Mouse (Mus musculus): ENCODE measurements at regions not wholly inside any gene's neighbourhood (a gene's known extent, or its start where the extent isn't known, plus 50 kb on each side); places are given as distances from the start of the nearest gene placed in this dataset.
A peak's percentile ranks its signal among the peaks of the same experiment; 100 is the strongest.

DNA sequence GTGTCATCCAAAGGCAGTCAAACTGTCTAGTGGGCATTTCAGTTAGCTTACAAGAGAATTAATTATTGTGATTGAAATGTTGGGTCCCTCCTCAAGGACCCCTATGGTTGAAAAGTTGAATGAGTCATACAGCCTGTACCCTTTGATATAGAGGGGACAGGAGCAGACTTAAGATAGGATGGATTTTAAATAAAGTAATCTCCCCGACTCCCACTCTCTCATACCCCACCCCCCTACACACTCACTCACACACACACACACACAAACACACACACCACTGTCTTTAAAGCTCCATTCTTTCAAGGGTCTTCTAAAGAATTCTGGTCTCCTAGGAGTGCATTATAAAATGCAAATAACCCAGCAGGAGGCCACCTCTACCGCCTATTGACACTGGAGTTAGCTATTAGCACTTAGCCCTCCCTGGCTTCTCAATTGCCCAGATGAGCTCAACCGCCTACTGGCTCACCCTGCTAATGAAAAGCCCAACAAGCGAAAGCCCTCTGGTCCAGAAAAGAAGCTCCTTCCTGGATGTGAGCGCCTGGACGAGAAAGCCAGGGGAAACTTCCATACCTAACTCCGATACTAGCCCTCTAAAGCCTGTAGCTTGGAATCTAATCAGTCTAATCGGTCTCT is 236.3 kb upstream of the Rgma start:
- DNase-seq (ENCODE audit: low spot score), result peak; percentile 6

DNA sequence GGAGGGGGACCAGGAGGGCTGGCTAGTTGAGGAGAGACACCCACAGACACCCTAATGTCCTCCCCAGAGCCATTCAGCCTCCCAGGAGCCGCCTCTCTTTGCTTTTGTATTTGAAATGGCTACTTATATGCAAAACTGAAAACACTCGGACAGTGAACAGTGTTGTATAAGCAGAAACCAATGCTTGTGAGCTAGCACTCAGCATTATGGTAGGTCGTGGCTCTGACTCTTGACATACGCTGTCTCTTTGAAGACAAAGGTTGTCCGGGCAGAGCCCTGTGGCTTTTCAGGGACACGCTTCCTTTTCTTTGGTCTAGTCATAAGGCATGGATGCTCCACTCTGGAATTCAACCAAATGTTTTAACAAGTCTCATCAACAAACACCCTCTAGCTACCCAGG is 235.4 kb upstream of the Rgma start:
- DNase-seq (ENCODE audit: low spot score), result no peak

DNA sequence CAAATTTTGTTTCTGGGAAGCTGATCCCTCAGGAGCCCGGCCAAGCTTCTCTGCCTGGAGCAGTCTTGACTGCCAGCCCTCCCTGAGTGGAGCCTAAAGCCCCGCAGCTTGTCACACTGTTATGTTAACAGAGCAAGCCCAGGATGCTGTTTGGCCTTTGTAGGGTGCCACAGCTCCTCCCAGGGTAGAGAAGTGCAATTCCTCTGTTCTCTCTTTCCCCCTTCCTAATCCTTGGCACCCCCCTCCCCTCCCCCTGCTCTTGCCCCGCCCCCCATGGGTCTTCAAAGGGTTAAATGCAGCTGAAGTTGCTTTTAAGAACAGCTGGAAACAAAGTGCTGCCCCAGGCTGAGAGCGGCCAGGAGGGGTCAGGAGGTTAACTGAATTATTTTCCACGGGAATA is 234.1 kb upstream of the Rgma start:
- DNase-seq (ENCODE audit: low spot score), result no peak

DNA sequence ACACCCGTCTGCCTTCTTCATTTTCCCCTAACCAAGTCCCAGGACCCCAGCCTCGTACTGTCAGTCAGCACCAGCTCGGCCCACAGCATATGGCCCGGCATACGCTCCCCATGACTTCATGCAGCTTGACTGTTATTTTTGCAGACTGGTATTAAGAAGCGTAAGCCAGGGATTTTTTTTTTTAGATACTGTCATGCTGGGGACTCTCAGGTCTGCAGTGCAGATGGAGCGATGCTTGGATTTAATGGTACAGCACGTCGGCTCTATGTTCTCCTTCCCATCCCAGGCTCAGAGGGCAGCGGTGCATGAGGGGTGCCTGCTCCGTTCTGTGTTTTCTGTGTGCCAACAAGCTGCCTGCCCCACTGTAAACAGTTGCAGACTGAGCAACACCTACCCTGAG is 231.4 kb upstream of the Rgma start:
- no peak for DNase-seq (ENCODE audit: low spot score)

DNA sequence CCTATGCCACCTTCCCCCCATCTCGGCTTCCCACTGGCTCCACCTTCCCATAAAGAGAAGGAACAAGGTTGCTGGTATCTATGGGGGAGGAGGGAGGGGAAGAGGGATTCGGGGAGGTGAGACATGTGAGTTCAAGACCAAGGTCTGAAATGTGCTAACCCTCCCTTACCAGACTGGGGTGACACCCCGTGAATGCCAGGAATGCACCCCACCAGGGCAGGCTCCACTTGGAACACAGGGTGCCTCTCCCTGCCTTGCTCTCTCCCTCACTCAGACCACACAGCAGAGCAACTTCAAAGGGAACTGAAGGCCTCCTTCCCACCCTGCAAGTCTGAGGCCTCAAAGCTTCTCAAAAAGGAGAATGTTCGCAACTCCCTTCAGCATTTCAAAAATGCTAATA is 230.5 kb upstream of the Rgma start:
- no peak for DNase-seq (ENCODE audit: low spot score)

DNA sequence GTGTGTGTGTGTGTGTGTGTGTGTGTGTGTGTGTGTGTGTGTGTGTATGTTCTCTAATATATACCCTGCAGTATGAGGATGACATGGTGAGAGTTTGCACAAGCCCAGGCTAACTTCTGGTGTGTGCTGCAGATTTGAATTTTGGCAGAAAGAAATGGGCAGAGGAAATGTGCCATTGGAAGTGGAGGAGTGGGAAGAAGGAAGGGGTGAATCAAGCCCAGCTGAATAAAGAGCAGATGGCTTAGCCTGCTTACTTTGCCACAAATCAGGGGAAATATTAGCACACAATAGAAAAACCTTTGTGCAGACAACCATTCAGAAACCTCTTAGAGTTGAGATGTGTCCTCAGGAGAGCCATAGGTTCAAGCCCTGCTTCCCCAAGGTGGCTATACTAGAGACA is 228.1 kb upstream of the Rgma start:
- no peak for DNase-seq (ENCODE audit: low spot score)

DNA sequence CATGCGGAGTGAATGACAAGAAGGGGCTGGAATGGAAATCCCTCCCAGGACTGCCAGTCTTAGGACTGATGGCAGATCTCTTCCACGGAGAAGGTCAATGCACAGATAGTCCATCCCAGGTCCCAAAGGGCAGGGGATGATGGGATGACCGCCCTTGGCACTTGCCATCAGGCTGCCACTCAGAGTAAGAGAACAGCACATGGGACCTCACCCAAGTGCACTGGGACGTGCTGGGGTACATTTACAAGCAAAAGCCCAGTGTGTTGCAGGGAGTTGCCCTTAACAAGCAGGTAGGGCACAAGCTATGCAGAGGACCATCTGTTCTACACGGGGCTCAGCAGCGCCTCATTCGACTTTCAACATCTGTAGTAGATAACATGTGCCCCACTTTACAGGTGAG is 224.9 kb upstream of the Rgma start:
- DNase-seq (ENCODE audit: low spot score), result no peak

DNA sequence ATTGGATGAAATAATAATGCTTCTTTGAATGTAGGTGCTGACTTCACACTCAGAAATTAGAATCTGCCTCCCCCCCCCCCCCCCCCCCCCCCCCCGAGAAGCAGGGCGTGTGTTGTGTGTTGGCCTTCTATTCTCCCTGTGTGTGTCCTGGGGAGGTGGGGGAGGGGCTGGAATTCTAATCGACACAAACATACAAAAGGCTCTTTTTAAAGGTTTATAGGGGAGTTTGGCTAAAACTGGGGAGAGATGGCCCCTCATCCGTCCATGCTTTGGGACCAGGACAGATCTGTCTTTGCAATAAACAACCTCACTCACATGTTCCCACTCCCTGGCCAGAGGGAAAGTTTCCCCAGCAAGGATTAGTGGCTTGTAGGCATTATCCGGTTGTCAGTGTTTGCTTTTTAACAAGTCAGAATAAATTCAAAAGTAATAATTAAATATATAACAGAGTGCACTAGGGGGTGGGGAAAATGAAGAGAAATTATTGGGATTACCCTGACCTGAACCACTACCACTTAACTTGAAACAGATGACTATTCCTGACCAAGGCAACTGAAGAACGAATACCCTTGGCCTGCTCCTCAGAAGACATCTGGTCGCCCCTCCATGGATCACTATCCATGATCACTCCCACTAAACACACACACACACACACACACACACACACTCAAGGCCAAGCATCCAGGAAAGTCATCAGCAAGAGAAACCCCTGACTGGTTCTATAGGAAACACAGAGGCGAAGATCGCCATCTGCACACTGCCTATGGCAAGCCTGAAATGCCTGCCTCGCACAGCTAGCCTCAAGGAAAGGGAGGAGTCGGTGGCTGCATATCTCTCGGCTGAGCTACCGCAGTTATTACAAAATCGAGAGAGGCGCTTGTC is 223.5 kb upstream of the Rgma start:
- DNase-seq (ENCODE audit: low spot score), result no peak

DNA sequence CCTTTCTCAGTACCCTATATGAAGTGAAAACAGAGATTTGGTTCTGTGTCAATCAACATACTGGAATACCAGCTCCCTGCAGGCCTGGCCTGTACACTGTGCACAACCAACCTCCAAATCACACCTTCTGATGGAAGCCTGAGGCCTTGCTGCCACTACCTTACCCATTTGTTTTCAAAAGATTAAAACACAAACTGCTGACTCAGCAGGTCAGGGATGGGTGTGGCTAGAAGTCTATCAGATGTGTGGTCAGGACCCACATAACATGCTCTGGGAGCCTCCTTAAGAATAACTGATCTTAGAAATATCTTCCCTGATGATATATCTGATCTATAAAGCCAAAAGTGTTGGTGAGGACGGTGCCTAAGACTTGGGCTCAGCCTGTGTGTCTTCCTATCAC is 221.6 kb upstream of the Rgma start:
- DNase-seq (ENCODE audit: low spot score), result no peak

DNA sequence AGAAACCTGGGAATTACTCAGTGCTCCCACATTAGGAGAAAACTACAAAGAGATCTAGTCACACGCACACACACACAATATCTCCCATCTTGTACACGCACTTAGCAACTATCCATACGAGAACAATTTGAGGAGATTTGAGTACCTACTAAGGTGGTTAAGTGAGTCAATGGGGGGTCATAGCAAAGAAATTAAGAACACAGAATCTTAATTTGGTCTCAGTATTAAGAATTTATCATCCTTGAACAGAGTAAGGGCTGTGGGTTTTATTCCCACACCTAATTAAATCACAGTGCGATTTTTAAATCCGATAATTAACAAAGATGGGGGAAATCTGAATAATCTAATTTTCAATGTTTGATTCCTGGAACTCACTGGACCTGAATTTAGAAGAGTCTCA is 216.5 kb upstream of the Rgma start:
- no peak for DNase-seq (ENCODE audit: low spot score)

DNA sequence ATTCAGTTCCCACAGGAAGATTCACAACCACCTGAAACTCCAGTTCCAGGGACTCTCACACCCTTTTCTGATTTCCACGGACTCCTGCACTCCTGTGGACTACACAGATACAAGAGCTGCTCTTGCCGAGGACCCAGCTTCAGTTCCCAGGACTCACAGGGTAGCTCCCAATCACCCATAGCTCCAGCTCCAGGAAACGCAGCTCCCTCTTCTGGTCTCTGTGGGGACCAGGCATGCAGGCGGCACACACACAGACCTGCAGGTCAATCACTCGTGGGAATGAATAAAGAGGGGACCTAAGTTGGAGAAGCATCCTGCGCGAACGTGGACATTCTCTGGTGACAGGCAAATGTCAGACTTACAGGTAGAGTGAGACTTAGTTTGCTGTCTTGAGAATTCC is 214.3 kb upstream of the Rgma start:
- DNase-seq (ENCODE audit: low spot score), result no peak

DNA sequence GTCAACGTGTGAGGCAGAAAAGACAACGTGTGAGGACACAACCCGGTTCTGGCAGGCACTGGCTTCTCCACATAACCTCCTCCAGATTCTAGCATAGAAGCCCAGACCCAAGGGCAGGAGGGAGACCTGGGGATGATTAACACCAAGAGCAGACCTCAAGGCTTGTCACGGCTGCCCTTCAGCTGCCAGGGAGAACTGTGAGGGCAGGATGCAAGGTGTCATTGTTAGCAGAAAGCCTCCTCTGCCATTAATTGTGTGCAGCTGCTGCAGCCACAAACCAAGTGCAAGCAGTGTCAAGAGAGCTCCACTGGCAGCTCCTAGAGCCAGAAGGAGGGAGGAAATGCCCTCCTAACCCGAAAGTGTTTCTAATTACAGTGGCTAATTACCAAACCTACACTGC is 211.6 kb upstream of the Rgma start:
- no peak for DNase-seq (ENCODE audit: low spot score)

DNA sequence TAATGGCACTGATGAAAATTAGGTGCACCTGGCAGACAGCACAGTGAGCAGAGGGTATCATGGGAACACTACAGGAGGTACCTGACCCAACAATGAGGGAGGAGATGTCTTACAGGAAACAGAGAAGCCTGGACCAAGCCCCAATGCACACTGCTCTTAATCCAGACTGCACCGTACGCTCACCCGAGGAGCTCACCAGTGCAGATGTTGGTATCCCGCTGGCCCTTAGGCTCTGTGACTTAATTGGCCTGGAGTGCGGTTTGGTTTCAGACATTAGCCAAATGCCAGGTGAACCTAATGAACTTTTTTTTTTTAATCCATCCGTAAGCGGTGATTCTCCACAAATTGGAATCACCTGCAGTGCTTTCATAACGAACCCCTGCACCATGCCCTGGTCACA is 209.8 kb upstream of the Rgma start:
- no peak for DNase-seq (ENCODE audit: low spot score)

DNA sequence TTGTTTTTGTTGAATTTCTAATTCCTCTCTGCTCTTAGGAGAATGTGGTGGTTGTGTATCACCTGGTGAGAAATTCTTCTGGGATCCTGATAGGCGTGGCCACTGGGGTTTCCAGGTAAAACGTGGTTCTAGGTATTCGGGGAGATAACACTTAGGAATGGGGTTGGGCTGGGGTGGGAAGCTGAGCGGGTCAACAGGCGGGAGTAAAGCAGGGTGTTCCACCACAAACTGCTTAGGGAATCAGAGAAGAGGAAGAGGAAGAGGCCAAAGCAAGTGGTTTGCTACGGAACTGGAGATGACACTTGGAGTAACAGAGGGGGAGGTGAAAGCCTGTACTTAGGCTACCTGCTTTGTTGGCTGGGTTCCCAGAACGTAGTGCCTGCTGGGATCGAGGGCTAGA is 205.9 kb upstream of the Rgma start:
- DNase-seq (ENCODE audit: low spot score), result no peak

DNA sequence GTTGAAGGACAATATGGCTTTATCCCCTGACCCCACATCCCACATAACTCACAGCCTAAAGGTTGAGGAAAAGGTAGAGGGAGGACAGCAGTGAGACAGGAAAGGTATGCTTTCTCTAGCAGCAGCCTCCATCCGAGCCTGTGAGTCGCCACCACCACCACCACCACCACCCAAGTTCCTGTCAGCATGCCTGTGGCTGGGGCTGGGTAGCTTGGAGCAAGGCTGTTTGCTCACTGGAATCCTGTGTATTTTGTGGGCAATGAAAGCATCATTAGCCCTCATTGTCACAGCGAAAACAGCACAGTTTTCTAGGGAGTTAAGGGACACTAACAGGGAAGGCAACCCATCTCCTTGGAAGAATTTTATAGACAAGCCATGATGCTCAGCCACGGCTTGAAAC is 202.7 kb upstream of the Rgma start:
- no peak for DNase-seq (ENCODE audit: low spot score)

DNA sequence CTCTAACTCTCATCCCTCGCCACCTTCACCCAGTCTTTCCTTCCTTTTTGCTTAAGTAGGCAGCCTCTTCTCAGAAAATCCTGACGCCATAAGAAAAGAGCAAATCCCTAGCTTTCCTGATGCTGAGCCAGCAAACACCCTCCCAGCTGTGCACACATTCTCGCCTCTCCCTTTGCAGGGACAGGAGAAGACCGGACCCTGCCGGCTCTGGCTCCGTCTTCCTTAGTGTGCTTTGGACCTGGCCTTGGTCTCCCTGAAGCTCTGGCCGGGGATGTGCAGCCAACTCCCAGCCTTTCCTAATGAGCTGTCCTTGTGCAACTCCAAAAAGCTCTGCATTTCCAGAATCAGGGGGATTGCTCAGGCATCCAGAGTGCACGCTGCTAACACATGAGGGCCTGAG is 191.5 kb upstream of the Rgma start:
- no peak for DNase-seq (ENCODE audit: low spot score)

DNA sequence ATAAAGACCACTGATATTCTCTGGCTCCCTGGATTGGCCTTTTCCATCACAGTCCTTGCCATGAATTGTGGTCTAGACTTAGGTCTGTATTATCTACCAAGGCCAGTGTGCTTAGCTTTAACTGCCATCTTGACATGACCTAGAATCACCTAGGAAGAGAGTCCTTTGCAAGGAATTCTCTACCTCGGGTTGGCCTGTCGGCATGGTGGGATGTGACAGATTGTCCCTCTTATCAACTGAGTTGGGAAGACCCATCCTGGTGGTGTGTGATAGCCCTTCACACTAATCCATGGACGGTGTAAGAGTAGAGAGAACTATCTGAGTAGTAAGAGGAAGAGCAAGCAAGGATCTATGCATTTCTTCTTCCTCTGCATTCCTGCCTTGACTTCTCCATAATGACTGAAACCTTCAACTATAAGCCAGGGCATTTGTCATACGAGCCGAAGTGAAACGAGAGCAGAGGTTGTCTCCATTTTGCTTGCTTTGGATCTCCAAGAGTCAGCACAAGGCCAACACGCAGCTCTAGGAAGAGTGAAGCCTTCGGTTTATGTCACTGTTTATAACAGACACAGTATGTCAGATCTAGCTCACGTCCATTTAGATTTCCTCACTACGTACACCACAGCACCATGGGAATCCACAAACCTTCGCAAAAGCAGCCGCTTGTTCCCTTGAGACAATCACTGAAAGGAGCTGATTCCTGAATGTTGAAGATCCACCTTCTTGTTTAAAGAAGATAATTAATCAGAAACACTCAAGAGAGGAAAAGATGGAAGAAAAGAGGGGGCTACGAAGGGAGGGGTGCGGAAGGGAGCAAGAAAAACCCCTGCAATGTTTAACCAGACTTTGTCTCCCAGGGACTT is 190.9 kb upstream of the Rgma start:
- DNase-seq (ENCODE audit: low spot score), result no peak

DNA sequence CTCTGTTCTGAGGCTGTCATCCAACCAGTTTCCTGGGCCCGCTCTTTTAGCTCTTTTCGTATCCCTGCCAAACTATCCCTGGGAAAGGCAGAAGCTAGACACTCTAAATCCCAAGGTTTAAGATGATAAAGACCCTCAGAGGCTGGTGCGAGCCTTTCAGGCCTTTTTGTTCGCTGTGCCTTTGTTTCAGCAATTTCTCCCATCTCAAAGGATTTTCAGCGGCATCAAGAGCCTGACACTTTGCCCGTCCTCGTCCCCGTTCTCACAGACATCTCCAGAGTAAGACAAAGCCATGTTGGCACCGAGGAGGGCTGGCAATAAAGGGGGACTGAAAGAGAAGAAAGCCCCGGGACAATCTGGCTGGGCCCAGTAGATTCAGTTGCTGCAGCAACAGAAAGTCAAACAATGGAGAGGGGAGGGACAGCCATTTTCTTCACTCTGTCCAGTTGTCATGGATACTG is 190.2 kb upstream of the Rgma start:
- DNase-seq (ENCODE audit: low spot score), result no peak

DNA sequence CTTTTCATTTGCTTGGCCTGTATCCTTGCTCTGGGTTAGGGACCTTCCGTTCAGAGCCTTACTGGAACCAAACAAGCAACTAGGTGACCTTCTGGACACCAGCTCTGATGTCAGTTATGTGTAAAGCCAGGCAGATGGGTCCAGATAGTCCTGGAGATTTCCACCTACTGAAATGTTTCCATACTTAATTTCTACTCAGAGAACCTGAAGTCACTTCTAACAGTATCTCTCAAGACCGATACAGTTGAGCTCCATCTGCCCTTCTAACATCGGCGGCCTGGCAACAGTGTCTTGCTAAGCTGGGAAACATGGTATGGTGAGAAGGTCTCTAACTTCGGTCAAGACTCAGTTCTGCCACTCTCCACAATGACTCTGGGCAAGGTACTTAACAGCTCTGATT is 189.7 kb upstream of the Rgma start:
- no peak for DNase-seq (ENCODE audit: low spot score)

DNA sequence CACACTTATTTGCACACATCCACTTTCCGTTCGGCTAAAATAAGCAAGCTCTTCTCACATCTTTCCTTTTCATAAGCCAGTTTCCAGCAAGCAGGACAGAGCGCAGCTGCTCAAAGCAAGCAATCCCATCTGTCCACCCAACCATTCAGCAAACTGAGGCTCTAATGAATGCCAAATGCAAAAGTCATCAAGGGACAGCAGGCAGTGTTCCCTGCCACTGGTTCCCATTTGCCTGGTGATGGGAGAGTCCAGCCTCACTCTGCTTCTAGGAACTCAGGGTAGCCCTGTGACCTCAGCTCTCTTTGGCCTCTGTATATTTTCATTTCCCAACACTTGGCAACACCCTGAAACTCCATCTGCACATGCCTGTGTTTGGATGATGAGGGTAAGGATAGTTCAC is 188.8 kb upstream of the Rgma start:
- peak; percentile 3 for DNase-seq (ENCODE audit: low spot score)

DNA sequence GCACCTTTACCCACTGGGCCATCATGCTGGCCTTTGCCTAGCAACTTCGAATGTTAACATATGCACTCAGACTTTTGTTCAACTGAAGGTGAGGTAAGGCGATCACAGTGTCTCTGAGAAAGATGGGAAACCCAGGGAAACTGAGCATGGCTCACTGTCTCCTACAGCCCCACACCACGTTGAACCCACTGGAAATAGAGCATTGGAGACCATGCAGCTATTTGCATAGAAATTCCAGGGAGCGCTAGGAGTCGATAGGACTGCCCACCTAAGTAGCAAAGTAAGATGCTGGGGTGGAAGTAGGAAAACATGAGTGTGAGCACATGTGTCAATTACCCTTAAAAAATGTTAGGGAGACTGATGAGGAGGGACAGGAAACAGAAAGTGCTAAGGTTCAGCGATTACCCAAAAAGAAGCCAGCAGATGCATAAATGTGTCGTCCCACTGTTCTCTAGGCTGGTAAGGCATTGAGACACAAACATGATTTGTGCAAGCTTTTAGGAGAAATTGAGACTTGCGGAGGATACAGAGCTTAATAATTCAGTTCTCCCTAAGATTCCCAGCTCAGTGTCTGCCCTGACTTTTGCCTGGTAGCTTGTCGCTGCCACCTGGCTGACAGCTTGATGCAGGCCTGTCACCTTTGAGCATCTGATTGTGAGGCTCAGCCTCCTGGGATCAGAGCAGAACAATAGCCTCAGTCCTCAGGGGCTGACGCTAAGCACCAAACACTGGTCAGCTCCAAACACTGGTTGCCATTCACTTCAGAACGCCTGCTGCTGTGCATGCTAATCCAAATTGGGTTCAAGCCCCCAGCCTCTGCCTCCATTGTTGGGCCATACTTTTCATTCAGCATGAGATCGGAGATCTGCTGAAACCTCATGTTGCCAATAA is 183.7 kb upstream of the Rgma start:
- DNase-seq (ENCODE audit: low spot score), result no peak

DNA sequence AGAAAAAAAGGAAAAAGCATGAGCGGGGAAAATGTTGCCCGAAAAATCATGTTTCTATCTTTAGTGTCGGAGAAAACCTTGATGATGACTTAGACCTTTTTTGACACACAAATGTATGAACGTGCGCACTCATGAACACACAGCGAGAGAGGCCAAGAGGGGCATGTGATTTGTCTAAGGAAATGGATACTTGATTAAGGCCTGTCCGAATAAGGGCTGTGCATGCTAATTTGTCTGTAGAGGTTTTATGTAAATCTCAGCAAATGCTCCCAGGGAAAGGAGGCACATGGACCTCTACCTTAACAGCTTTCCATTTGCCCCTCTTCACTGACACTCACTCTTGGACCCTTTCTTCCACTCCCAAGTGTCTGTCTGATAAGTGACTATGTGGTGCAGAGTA is 182.5 kb upstream of the Rgma start:
- no peak for DNase-seq (ENCODE audit: low spot score)
